Mouse (Mus musculus): Measurements from ENCODE around the gene Ubac1. TPM values are rescaled to one million over a fixed set of nuclear protein-coding genes. Genes with fewer than 3 reads are reported as not detected.
A peak's percentile ranks its signal among the peaks of the same experiment; 100 is the strongest.

Gene Ubac1
- 29.3 and 38.1 TPM in 2 replicates for polyA plus RNA-seq (2012; rRNA removed)

- TF ChIP-seq POLR2A (IDR thresholded peaks at IDR 0.05; ENCODE audit: borderline replicate concordance, extremely low read depth, low read depth, low read length) = peak; percentile 55; the same call in 1 of the 2 replicates
- no peak for TF ChIP-seq CTCF (IDR thresholded peaks at IDR 0.05; ENCODE audit: insufficient read depth, low read length)
- Histone ChIP-seq H3K4me1 (ENCODE audit: control insufficient read depth, insufficient read depth, low read length) (peaks cover 10% of the 10 kb centered on the region; the same call in 1 of the 2 replicates), H3K4me3 (replicated peaks; ENCODE audit: extremely low read depth, low read depth, low read length) (peak within 1 kb of the TSS; percentile 84)
- 5% methylated on average over 50 of the region's 50 CpGs for WGBS
- peak; percentile 86 for DNase-seq
Observed at GRCm38 (mm10) chr2:26021561-26022257, at the start of gene Ubac1. Gene Ubac1, minus strand, starts transcription at chr2:26021747.

GRCm38 (mm10) chr2:26068592-26068991 lies 47.0 kb upstream of the Ubac1 start:
- TF ChIP-seq POLR2A (IDR thresholded peaks at IDR 0.05; ENCODE audit: borderline replicate concordance, extremely low read depth, low read depth, low read length) (no peak), CTCF (IDR thresholded peaks at IDR 0.05; ENCODE audit: insufficient read depth, low read length) (no peak)
- no peak for DNase-seq
- Histone ChIP-seq H3K4me1 (ENCODE audit: control insufficient read depth, insufficient read depth, low read length) (no peaks in the 10 kb centered on the region), H3K4me3 (replicated peaks; ENCODE audit: extremely low read depth, low read depth, low read length) (no peak overlapping the region)
- 84% methylated on average over 1 of the region's 1 CpGs for WGBS

- TF ChIP-seq CTCF (IDR thresholded peaks at IDR 0.05; ENCODE audit: insufficient read depth, low read length) = no peak
- no peak for TF ChIP-seq POLR2A (IDR thresholded peaks at IDR 0.05; ENCODE audit: borderline replicate concordance, extremely low read depth, low read depth, low read length)
- 49% methylated on average over 7 of the region's 7 CpGs for whole genome bisulfite sequencing
Observed at GRCm38 (mm10) chr2:26068175-26068574, 46.6 kb upstream of the Ubac1 start.

GRCm38 (mm10) chr2:26066527-26066926 lies 45.0 kb upstream of the Ubac1 start:
- TF ChIP-seq CTCF (IDR thresholded peaks at IDR 0.05; ENCODE audit: insufficient read depth, low read length) (no peak), POLR2A (IDR thresholded peaks at IDR 0.05; ENCODE audit: borderline replicate concordance, extremely low read depth, low read depth, low read length) (no peak)
- no peak overlapping the region for H3K4me3 ChIP-seq (replicated peaks; ENCODE audit: extremely low read depth, low read depth, low read length)
- 85% methylated on average over 14 of the region's 14 CpGs for WGBS
- DNase-seq = no peak
- H3K4me1 ChIP-seq (ENCODE audit: control insufficient read depth, insufficient read depth, low read length) = no peaks in the 10 kb centered on the region

More at GRCm38 (mm10) chr2:26068175-26068574, 46.6 kb upstream of the Ubac1 start:
- no peak overlapping the region for H3K4me3 ChIP-seq (replicated peaks; ENCODE audit: extremely low read depth, low read depth, low read length)
- DNase-seq = no peak
- H3K4me1 ChIP-seq (ENCODE audit: control insufficient read depth, insufficient read depth, low read length) = no peaks in the 10 kb centered on the region

- 76% methylated on average over 13 of the region's 13 CpGs for WGBS
- Histone ChIP-seq H3K4me1 (ENCODE audit: control insufficient read depth, insufficient read depth, low read length) (no peaks in the 10 kb centered on the region), H3K4me3 (replicated peaks; ENCODE audit: extremely low read depth, low read depth, low read length) (no peak overlapping the region)
- DNase-seq = no peak
- TF ChIP-seq POLR2A (IDR thresholded peaks at IDR 0.05; ENCODE audit: borderline replicate concordance, extremely low read depth, low read depth, low read length) (no peak), CTCF (IDR thresholded peaks at IDR 0.05; ENCODE audit: insufficient read depth, low read length) (no peak)
Observed at GRCm38 (mm10) chr2:26062742-26063427, 41.3 kb upstream of the Ubac1 start.

- no peak for DNase-seq
- WGBS = 54% methylated on average over 4 of the region's 4 CpGs
- Histone ChIP-seq H3K4me3 (replicated peaks; ENCODE audit: extremely low read depth, low read depth, low read length) (no peak overlapping the region), H3K4me1 (ENCODE audit: control insufficient read depth, insufficient read depth, low read length) (no peaks in the 10 kb centered on the region)
- TF ChIP-seq CTCF (IDR thresholded peaks at IDR 0.05; ENCODE audit: insufficient read depth, low read length) (no peak), POLR2A (IDR thresholded peaks at IDR 0.05; ENCODE audit: borderline replicate concordance, extremely low read depth, low read depth, low read length) (no peak)
Observed at GRCm38 (mm10) chr2:26062241-26062640, 40.7 kb upstream of the Ubac1 start.

- TF ChIP-seq POLR2A (IDR thresholded peaks at IDR 0.05; ENCODE audit: borderline replicate concordance, extremely low read depth, low read depth, low read length) (no peak), CTCF (IDR thresholded peaks at IDR 0.05; ENCODE audit: insufficient read depth, low read length) (no peak)
- no peaks in the 10 kb centered on the region for H3K4me1 ChIP-seq (ENCODE audit: control insufficient read depth, insufficient read depth, low read length)
- H3K4me3 ChIP-seq (replicated peaks; ENCODE audit: extremely low read depth, low read depth, low read length) = no peak overlapping the region
- WGBS = 68% methylated on average over 21 of the region's 21 CpGs
- no peak for DNase-seq
Observed at GRCm38 (mm10) chr2:26061018-26061666, 39.6 kb upstream of the Ubac1 start.

GRCm38 (mm10) chr2:26057053-26057452 lies 35.5 kb upstream of the Ubac1 start:
- Histone ChIP-seq H3K4me1 (ENCODE audit: control insufficient read depth, insufficient read depth, low read length) (no peaks in the 10 kb centered on the region), H3K4me3 (replicated peaks; ENCODE audit: extremely low read depth, low read depth, low read length) (no peak overlapping the region)
- DNase-seq = no peak
- TF ChIP-seq CTCF (IDR thresholded peaks at IDR 0.05; ENCODE audit: insufficient read depth, low read length) (no peak), POLR2A (IDR thresholded peaks at IDR 0.05; ENCODE audit: borderline replicate concordance, extremely low read depth, low read depth, low read length) (no peak)
- 78% methylated on average over 7 of the region's 7 CpGs for WGBS

GRCm38 (mm10) chr2:26056226-26056625 lies 34.7 kb upstream of the Ubac1 start:
- TF ChIP-seq POLR2A (IDR thresholded peaks at IDR 0.05; ENCODE audit: borderline replicate concordance, extremely low read depth, low read depth, low read length) (no peak), CTCF (IDR thresholded peaks at IDR 0.05; ENCODE audit: insufficient read depth, low read length) (no peak)
- DNase-seq = no peak
- WGBS = 69% methylated on average over 5 of the region's 5 CpGs
- no peak overlapping the region for H3K4me3 ChIP-seq (replicated peaks; ENCODE audit: extremely low read depth, low read depth, low read length)
- no peaks in the 10 kb centered on the region for H3K4me1 ChIP-seq (ENCODE audit: control insufficient read depth, insufficient read depth, low read length)
